Mouse (Mus musculus) kidney, adult 11 months (tissue): Measurements from ENCODE around the gene Rrnad1.
"Not testable (repeated sequence)": the region's sequence is repeated elsewhere in the genome, so short reads cannot be mapped to it uniquely, and the experiment has no call there.

Experiments used
- DNase-seq: peaks from one replicate; pipeline ENCODE4 v3.0.0; 2022

Gene Rrnad1

GRCm38 (mm10) chr3:87913891-87914290 lies 16.6 kb downstream of the Rrnad1 start:
- no peak for DNase-seq

GRCm38 (mm10) chr3:87913491-87913890 lies 17.0 kb downstream of the Rrnad1 start:
- no peak for DNase-seq

- DNase-seq: peak; percentile 94
These were observed 19.9 kb downstream of the Rrnad1 start for GRCm38 (mm10) chr3:87910573-87911141.

GRCm38 (mm10) chr3:87909874-87910273 lies 20.6 kb downstream of the Rrnad1 start:
- peak; percentile 24 for DNase-seq

- DNase-seq: peak; percentile 6
These were observed 21.1 kb downstream of the Rrnad1 start for GRCm38 (mm10) chr3:87909381-87909780.

GRCm38 (mm10) chr3:87907906-87908305 lies 22.6 kb downstream of the Rrnad1 start:
- peak; percentile 61 for DNase-seq

GRCm38 (mm10) chr3:87906981-87907857 lies 23.3 kb downstream of the Rrnad1 start:
- DNase-seq: peak; percentile 51

GRCm38 (mm10) chr3:87906601-87906980 lies 23.9 kb downstream of the Rrnad1 start:
- peak; percentile 68 for DNase-seq

- DNase-seq: peak; percentile 97
These were observed 24.5 kb downstream of the Rrnad1 start, which contains the start of gene Hdgf for GRCm38 (mm10) chr3:87905880-87906485. Hdgf (plus strand) TSS chr3:87906321.

GRCm38 (mm10) chr3:87903821-87904220 lies 26.7 kb downstream of the Rrnad1 start:
- no peak for DNase-seq

GRCm38 (mm10) chr3:87901959-87902358 lies 28.6 kb downstream of the Rrnad1 start:
- DNase-seq: not testable (repeated sequence)

GRCm38 (mm10) chr3:87901036-87901624 lies 29.4 kb downstream of the Rrnad1 start:
- no peak for DNase-seq

- DNase-seq: no peak
These were observed 30.7 kb downstream of the Rrnad1 start for GRCm38 (mm10) chr3:87899776-87900175.

- no peak for DNase-seq
These were observed 31.3 kb downstream of the Rrnad1 start for GRCm38 (mm10) chr3:87899266-87899665.

- DNase-seq: no peak
These were observed 37.1 kb downstream of the Rrnad1 start for GRCm38 (mm10) chr3:87893367-87893905.

- DNase-seq: no peak
These were observed 39.0 kb downstream of the Rrnad1 start for GRCm38 (mm10) chr3:87891481-87891880.

GRCm38 (mm10) chr3:87887400-87887799 lies 43.1 kb downstream of the Rrnad1 start:
- not testable (repeated sequence) for DNase-seq

- peak; percentile 33 for DNase-seq
These were observed 44.1 kb downstream of the Rrnad1 start for GRCm38 (mm10) chr3:87886416-87886815.

- DNase-seq: no peak
These were observed 44.5 kb downstream of the Rrnad1 start for GRCm38 (mm10) chr3:87886004-87886365.

- peak; percentile 99 for DNase-seq
These were observed 45.1 kb downstream of the Rrnad1 start, which contains the start of gene Prcc for GRCm38 (mm10) chr3:87885281-87886003. Prcc (minus strand) TSS chr3:87885608.

- DNase-seq: peak; percentile 46
These were observed 45.7 kb downstream of the Rrnad1 start for GRCm38 (mm10) chr3:87884708-87885251.

- no peak for DNase-seq
These were observed 46.2 kb downstream of the Rrnad1 start for GRCm38 (mm10) chr3:87884291-87884690.
